Mouse (Mus musculus) bone marrow macrophage, adult 2 months (primary cell): ENCODE measurements around the gene Grin2a.

ENCODE experiments used
- CTCF ChIP-seq: IDR thresholded peaks from 2 replicates; pipeline ENCODE4 v1.5.1; 2012; ENCODE audit warnings: low read depth, mild to moderate bottlenecking, low read length, moderate library complexity
- POLR2A ChIP-seq: IDR thresholded peaks from 2 replicates; pipeline ENCODE4 v1.6.1; 2012; ENCODE audit warnings: mild to moderate bottlenecking, low read depth, low read length, borderline replicate concordance

DNA sequence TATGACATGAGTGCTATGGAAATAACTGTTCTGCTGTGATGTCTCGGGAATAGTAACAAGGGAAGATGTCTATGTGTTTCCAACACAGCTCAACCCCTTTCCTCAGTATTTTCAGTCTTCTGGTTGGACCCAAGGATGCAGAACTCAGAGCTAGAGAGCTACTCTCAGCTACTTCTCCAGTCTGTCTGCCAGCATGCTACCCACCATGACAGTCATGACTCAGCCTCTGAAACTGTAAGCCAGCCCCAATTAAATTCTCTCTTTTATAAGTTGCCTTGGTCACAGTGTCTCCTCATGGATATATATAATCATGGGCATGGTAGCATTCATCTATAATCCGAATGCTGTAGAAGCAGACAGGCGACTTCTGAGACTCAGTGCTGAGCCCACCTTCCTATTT is 47.9 kb downstream of the Grin2a start:
- TF ChIP-seq POLR2A (no peak), CTCF (no peak)
